Mouse (Mus musculus) midbrain, embryonic 11.5 days (tissue): ENCODE measurements around the gene Pik3r1. TPM values are rescaled to one million over a fixed set of nuclear protein-coding genes. Genes with fewer than 3 reads are reported as not detected.
A peak's percentile ranks its signal among the peaks of the same experiment; 100 is the strongest.

ENCODE experiments used
- ATAC-seq: fragments of 200-750 bp; cut with Nextera tagmentation; 2 replicates; pipeline ENCODE4 v1.8.0; 2017; ENCODE audit warnings: moderate TSS enrichment, moderate library complexity; ENCODE audit not compliant: low FRiP score
- DNase-seq: peaks from one replicate; pipeline ENCODE4 v3.0.0; 2015; ENCODE audit warnings: low spot score; ENCODE audit errors: missing footprints
- H3K27ac ChIP-seq: fragments of 300-500 bp; sonication (generic); 2 replicates; pipeline ENCODE4 v1.5.1; 2014; ENCODE audit warnings: low read depth, low read length
- H3K27me3 ChIP-seq: fragments of 300-500 bp; sonication (generic); 2 replicates; pipeline ENCODE4 v1.6.1; 2014; ENCODE audit warnings: mild to moderate bottlenecking, low read length, moderate library complexity, mixed read lengths; ENCODE audit not compliant: control insufficient read depth, insufficient read depth
- H3K36me3 ChIP-seq: fragments of 300-500 bp; sonication (generic); 2 replicates; pipeline ENCODE4 v1.6.1; 2014; ENCODE audit warnings: mild to moderate bottlenecking, low read length, moderate library complexity, mixed read lengths; ENCODE audit not compliant: control insufficient read depth, insufficient read depth
- H3K4me1 ChIP-seq: fragments of 300-500 bp; sonication (generic); 2 replicates; pipeline ENCODE4 v1.6.1; 2014; ENCODE audit warnings: low read length; ENCODE audit not compliant: control insufficient read depth, insufficient read depth
- H3K4me2 ChIP-seq: fragments of 300-500 bp; sonication (generic); 2 replicates; pipeline ENCODE4 v1.6.1; 2014; ENCODE audit warnings: mild to moderate bottlenecking, moderate library complexity
- H3K4me3 ChIP-seq: fragments of 300-500 bp; sonication (generic); 2 replicates; pipeline ENCODE4 v1.5.1; 2014; ENCODE audit warnings: low read depth, low read length
- H3K9ac ChIP-seq: fragments of 300-500 bp; sonication (generic); 2 replicates; pipeline ENCODE4 v1.6.1; 2014; ENCODE audit warnings: low read length
- H3K9me3 ChIP-seq: fragments of 300-500 bp; sonication (generic); 2 replicates; pipeline ENCODE4 v1.6.1; 2016; ENCODE audit warnings: low read length; ENCODE audit not compliant: control insufficient read depth
- WGBS: fragments of 180-500 bp; shearing (Covaris S2); extraction: QIAGEN DNeasy Blood & Tissue Kit; methylation state at CpG from one replicate; pipeline ENCODE4 v1.1.7; 2014; 5-methylcytosine and 5-hydroxymethylcytosine counted together
- polyA plus RNA-seq: library from polyadenylated mRNA; unstranded; fragments of >200 nt; fragmentation: Nextera tagmentation; extraction: Ambion mirVana; gene quantifications from 2 replicates; pipeline ENCODE4 v1.2.1, GENCODE M21; 2014

Pik3r1 gene
- polyA plus RNA-seq = 13.6 and 13.9 TPM in 2 replicates

- DNase-seq (peak; percentile 99), ATAC-seq (peak; percentile 97)
- H3K4me3 ChIP-seq = peak within 1 kb of the TSS; percentile 83
- H3K36me3 ChIP-seq = no peaks in the 10 kb centered on the region
- no peaks in the 10 kb centered on the region for H3K27me3 ChIP-seq
- peak within 1 kb of the TSS; percentile 84 for H3K9ac ChIP-seq
- under 1% methylated on average over 53 of the region's 76 CpGs for WGBS
- H3K4me1 ChIP-seq = peaks cover 15% of the 10 kb centered on the region
- H3K27ac ChIP-seq = peak within 1 kb of the TSS; percentile 89
- peak within 1 kb of the TSS; percentile 83 for H3K4me2 ChIP-seq
- no peaks in the 10 kb centered on the region for H3K9me3 ChIP-seq
Observed at GRCm38 (mm10) chr13:101767809-101768629, at the start of gene Pik3r1. Gene Pik3r1 (minus strand): TSS chr13:101768217.

GRCm38 (mm10) chr13:101813267-101813900 is 45.4 kb upstream of the Pik3r1 start:
- Histone ChIP-seq H3K27me3 (no peaks in the 10 kb centered on the region), H3K9me3 (no peaks in the 10 kb centered on the region), H3K36me3 (no peaks in the 10 kb centered on the region), H3K4me3 (no peak overlapping the region), H3K27ac (no peak overlapping the region), H3K4me2 (peak overlapping the region; percentile 24; the same call in 1 of the 2 replicates), H3K4me1 (peaks cover 18% of the 10 kb centered on the region), H3K9ac (no peak overlapping the region)
- 7% methylated on average over 10 of the region's 10 CpGs for WGBS
- ATAC-seq = peak; percentile 92
- peak; percentile 91 for DNase-seq

- Histone ChIP-seq H3K4me1 (peaks cover 18% of the 10 kb centered on the region), H3K4me2 (no peak overlapping the region), H3K27ac (no peak overlapping the region), H3K9ac (no peak overlapping the region; the same call in 1 of the 2 replicates), H3K36me3 (no peaks in the 10 kb centered on the region), H3K9me3 (no peaks in the 10 kb centered on the region), H3K4me3 (no peak overlapping the region), H3K27me3 (no peaks in the 10 kb centered on the region)
- ATAC-seq = no peak
- 60% methylated on average over 5 of the region's 5 CpGs for WGBS
- DNase-seq = no peak
Observed at GRCm38 (mm10) chr13:101812341-101812740, 44.3 kb upstream of the Pik3r1 start.

GRCm38 (mm10) chr13:101811882-101812281 is 43.9 kb upstream of the Pik3r1 start:
- Histone ChIP-seq H3K9me3 (no peaks in the 10 kb centered on the region), H3K4me1 (peaks cover 18% of the 10 kb centered on the region), H3K27ac (no peak overlapping the region), H3K9ac (no peak overlapping the region; the same call in 1 of the 2 replicates), H3K4me3 (no peak overlapping the region), H3K27me3 (no peaks in the 10 kb centered on the region), H3K36me3 (no peaks in the 10 kb centered on the region), H3K4me2 (no peak overlapping the region)
- 41% methylated on average over 9 of the region's 9 CpGs for WGBS
- DNase-seq (no peak), ATAC-seq (peak; percentile 45; the same call in 1 of the 2 replicates)

DNA sequence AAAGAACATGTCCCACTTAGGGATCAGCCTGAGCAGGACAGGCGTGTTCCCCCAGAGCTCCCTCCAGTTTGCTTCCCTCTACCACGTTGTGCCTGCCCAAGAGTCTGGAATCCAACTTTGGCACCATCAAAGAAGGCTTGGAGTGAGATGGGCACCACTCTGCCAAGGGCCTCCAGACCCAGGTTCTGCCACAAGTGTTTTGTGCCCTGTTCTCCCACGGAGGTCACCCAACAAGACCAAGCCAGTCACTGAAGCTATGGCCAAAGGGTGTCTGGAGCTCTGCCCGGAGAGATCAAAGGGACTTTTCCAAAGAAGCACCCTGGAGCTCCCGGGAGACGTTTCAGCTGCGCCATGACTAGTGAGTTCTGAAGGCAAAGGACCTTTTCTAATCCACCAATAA is 42.6 kb upstream of the Pik3r1 start:
- Histone ChIP-seq H3K9ac (no peak overlapping the region), H3K4me1 (peaks cover 18% of the 10 kb centered on the region), H3K36me3 (no peaks in the 10 kb centered on the region), H3K27me3 (no peaks in the 10 kb centered on the region), H3K9me3 (no peaks in the 10 kb centered on the region), H3K4me3 (no peak overlapping the region), H3K27ac (no peak overlapping the region), H3K4me2 (no peak overlapping the region)
- WGBS = 76% methylated on average over 7 of the region's 7 CpGs
- ATAC-seq (no peak), DNase-seq (no peak)

DNA sequence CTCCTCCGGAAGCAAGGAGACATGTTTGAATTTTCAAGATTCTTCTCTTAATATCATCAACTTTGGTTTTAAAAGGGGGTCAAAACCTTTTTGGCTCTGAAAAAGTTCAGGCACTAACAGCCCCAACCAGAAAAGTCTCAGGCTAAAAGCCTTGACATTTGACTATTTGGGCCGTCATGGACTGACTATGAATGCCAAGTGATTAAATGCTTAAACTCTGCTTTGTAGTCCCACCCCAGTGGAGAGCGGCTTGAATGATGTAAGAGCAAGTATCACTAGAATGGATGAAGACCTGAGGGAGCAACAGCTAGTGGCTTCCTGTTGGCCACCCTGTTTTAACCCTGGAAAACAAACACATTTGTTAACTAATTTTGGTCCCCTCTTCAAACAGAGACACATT is 41.8 kb upstream of the Pik3r1 start:
- no peak overlapping the region for H3K27ac ChIP-seq
- no peak overlapping the region for H3K9ac ChIP-seq
- no peak overlapping the region for H3K4me3 ChIP-seq
- H3K27me3 ChIP-seq = no peaks in the 10 kb centered on the region
- peaks cover 18% of the 10 kb centered on the region for H3K4me1 ChIP-seq
- no peak for ATAC-seq
- H3K36me3 ChIP-seq = no peaks in the 10 kb centered on the region
- no peak for DNase-seq
- H3K4me2 ChIP-seq = no peak overlapping the region
- WGBS = 75% methylated on average over 3 of the region's 3 CpGs
- no peaks in the 10 kb centered on the region for H3K9me3 ChIP-seq

GRCm38 (mm10) chr13:101805559-101806091 is 37.6 kb upstream of the Pik3r1 start:
- WGBS = 70% methylated on average over 3 of the region's 3 CpGs
- Histone ChIP-seq H3K27me3 (no peaks in the 10 kb centered on the region), H3K27ac (no peak overlapping the region), H3K36me3 (no peaks in the 10 kb centered on the region), H3K4me1 (peaks cover 6% of the 10 kb centered on the region; the same call in 1 of the 2 replicates), H3K9me3 (no peaks in the 10 kb centered on the region), H3K4me3 (no peak overlapping the region), H3K4me2 (no peak overlapping the region), H3K9ac (no peak overlapping the region)
- DNase-seq = no peak
- no peak for ATAC-seq

GRCm38 (mm10) chr13:101801372-101802186 is 33.6 kb upstream of the Pik3r1 start:
- Histone ChIP-seq H3K27ac (peak overlapping the region; percentile 57; the same call in 1 of the 2 replicates), H3K4me3 (peak overlapping the region; percentile 30), H3K9me3 (no peaks in the 10 kb centered on the region), H3K36me3 (no peaks in the 10 kb centered on the region), H3K4me1 (peaks cover 6% of the 10 kb centered on the region; the same call in 1 of the 2 replicates), H3K4me2 (peak overlapping the region; percentile 44), H3K9ac (peak overlapping the region; percentile 54), H3K27me3 (no peaks in the 10 kb centered on the region)
- WGBS = 3% methylated on average over 41 of the region's 41 CpGs
- DNase-seq (peak; percentile 98), ATAC-seq (peak; percentile 95)
